Mouse (Mus musculus) kidney, postnatal 4 days (tissue): ENCODE data around the gene Tnnc1.

Experiments used
- DNase-seq, 2 experiments: peaks; one replicate each; pipeline ENCODE4 v3.0.0; 2021; ENCODE audit warnings: mixed read lengths in 2 of 2

The Tnnc1 gene

DNA sequence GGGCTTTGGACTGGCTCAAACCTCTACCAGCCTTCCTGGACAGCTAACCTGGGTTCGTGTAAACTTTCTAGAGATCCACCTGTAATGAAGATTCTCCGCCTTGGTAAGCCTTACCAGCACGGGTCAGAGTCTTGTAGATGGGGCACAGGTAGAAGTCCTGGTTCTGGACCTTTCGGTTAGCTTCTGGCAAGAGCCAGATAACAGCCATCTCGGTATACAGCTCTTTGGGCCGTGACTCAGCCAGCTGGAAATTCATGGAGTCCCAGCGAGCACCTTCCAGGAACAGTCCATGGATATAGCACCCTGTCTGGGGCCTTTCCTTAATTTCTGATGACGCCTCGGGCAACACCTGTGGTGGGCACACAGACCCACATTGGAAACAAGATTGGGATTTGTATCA, 52.8 kb downstream of the Tnnc1 start:
- no peak for DNase-seq
